Mouse (Mus musculus): Measurements from ENCODE around the gene Htra3. TPM values are rescaled to one million over a fixed set of nuclear protein-coding genes. Genes with fewer than 3 reads are reported as not detected.
A peak's percentile ranks its signal among the peaks of the same experiment; 100 is the strongest.

Htra3 gene
- polyA plus RNA-seq (2015; fragmentation: Nextera tagmentation; extraction: Ambion mirVana): 39.4 and 47.5 TPM in 2 replicates

GRCm38 (mm10) chr5:35679256-35680155 is at the start of gene Htra3:
Gene Htra3 (minus strand): TSS chr5:35679782.
- peak within 1 kb of the TSS; percentile 49 for H3K4me3 ChIP-seq (ENCODE audit: low read depth, low read length)
- 10% methylated on average over 39 of the region's 42 CpGs for WGBS
- H3K9me3 ChIP-seq (ENCODE audit: control insufficient read depth, low read length): no peaks in the 10 kb centered on the region
- DNase-seq (ENCODE audit: low spot score) (no peak), ATAC-seq (ENCODE audit: low FRiP score, low TSS enrichment) (no peak)
- peaks cover 5% of the 10 kb centered on the region for H3K4me1 ChIP-seq (replicated peaks; ENCODE audit: control insufficient read depth, insufficient read depth)
- H3K9ac ChIP-seq (ENCODE audit: low read length): peak within 1 kb of the TSS; percentile 73
- no peak for TF ChIP-seq EP300 (optimal IDR thresholded peaks at IDR 0.05)
- no peak for TF ChIP-seq CTCF (IDR thresholded peaks at IDR 0.05; ENCODE audit: low read depth)
- H3K4me2 ChIP-seq (replicated peaks; ENCODE audit: low read depth): peak within 1 kb of the TSS; percentile 88
- H3K27me3 ChIP-seq (ENCODE audit: control insufficient read depth, insufficient read depth, low read length): peaks cover 3% of the 10 kb centered on the region; the same call in 1 of the 2 replicates
- H3K27ac ChIP-seq (replicated peaks): peak within 1 kb of the TSS; percentile 65
- H3K36me3 ChIP-seq (ENCODE audit: control insufficient read depth, insufficient read depth, low read length): no peaks in the 10 kb centered on the region

- ATAC-seq (ENCODE audit: low FRiP score, low TSS enrichment): peak; percentile 87
- DNase-seq (ENCODE audit: low spot score): peak; percentile 64
Observed at GRCm38 (mm10) chr5:35728957-35729460, 49.4 kb upstream of the Htra3 start.

GRCm38 (mm10) chr5:35728344-35728956 is 48.9 kb upstream of the Htra3 start:
- peak overlapping the region; percentile 25 for H3K4me2 ChIP-seq (replicated peaks; ENCODE audit: low read depth)
- H3K36me3 ChIP-seq (ENCODE audit: control insufficient read depth, insufficient read depth, low read length): no peaks in the 10 kb centered on the region
- peak overlapping the region; percentile 76 for H3K27ac ChIP-seq (replicated peaks)
- TF ChIP-seq EP300 (optimal IDR thresholded peaks at IDR 0.05) (no peak), CTCF (IDR thresholded peaks at IDR 0.05; ENCODE audit: low read depth) (no peak)
- H3K9ac ChIP-seq (ENCODE audit: low read length): no peak overlapping the region
- H3K4me3 ChIP-seq (ENCODE audit: low read depth, low read length): peak overlapping the region; percentile 6; the same call in 1 of the 2 replicates
- no peaks in the 10 kb centered on the region for H3K27me3 ChIP-seq (ENCODE audit: control insufficient read depth, insufficient read depth, low read length)
- ATAC-seq (ENCODE audit: low FRiP score, low TSS enrichment) (no peak), DNase-seq (ENCODE audit: low spot score) (no peak)
- 81% methylated on average over 12 of the region's 12 CpGs for WGBS
- no peaks in the 10 kb centered on the region for H3K4me1 ChIP-seq (replicated peaks; ENCODE audit: control insufficient read depth, insufficient read depth)
- H3K9me3 ChIP-seq (ENCODE audit: control insufficient read depth, low read length): no peaks in the 10 kb centered on the region

More at GRCm38 (mm10) chr5:35728957-35729460, 49.4 kb upstream of the Htra3 start:
- Histone ChIP-seq H3K4me1 (replicated peaks; ENCODE audit: control insufficient read depth, insufficient read depth) (no peaks in the 10 kb centered on the region), H3K9me3 (ENCODE audit: control insufficient read depth, low read length) (no peaks in the 10 kb centered on the region), H3K9ac (ENCODE audit: low read length) (no peak overlapping the region), H3K4me2 (replicated peaks; ENCODE audit: low read depth) (peak overlapping the region; percentile 25; the same call in 1 of the 2 replicates), H3K27ac (replicated peaks) (peak overlapping the region; percentile 76), H3K36me3 (ENCODE audit: control insufficient read depth, insufficient read depth, low read length) (no peaks in the 10 kb centered on the region), H3K27me3 (ENCODE audit: control insufficient read depth, insufficient read depth, low read length) (no peaks in the 10 kb centered on the region), H3K4me3 (ENCODE audit: low read depth, low read length) (peak overlapping the region; percentile 6; the same call in 1 of the 2 replicates)
- 35% methylated on average over 11 of the region's 11 CpGs for WGBS
- peak; percentile 33; the same call in 1 of the 2 replicates for TF ChIP-seq CTCF (IDR thresholded peaks at IDR 0.05; ENCODE audit: low read depth)
- TF ChIP-seq EP300 (optimal IDR thresholded peaks at IDR 0.05): no peak

- 83% methylated on average over 5 of the region's 5 CpGs for WGBS
- H3K4me3 ChIP-seq (ENCODE audit: low read depth, low read length): no peak overlapping the region
- no peak overlapping the region for H3K9ac ChIP-seq (ENCODE audit: low read length)
- TF ChIP-seq EP300 (optimal IDR thresholded peaks at IDR 0.05) (no peak), CTCF (IDR thresholded peaks at IDR 0.05; ENCODE audit: low read depth) (no peak)
- no peak overlapping the region for H3K27ac ChIP-seq (replicated peaks)
- no peak overlapping the region; the same call in 1 of the 2 replicates for H3K4me2 ChIP-seq (replicated peaks; ENCODE audit: low read depth)
- H3K36me3 ChIP-seq (ENCODE audit: control insufficient read depth, insufficient read depth, low read length): no peaks in the 10 kb centered on the region
- ATAC-seq (ENCODE audit: low FRiP score, low TSS enrichment) (no peak), DNase-seq (ENCODE audit: low spot score) (no peak)
- no peaks in the 10 kb centered on the region for H3K4me1 ChIP-seq (replicated peaks; ENCODE audit: control insufficient read depth, insufficient read depth)
- no peaks in the 10 kb centered on the region for H3K27me3 ChIP-seq (ENCODE audit: control insufficient read depth, insufficient read depth, low read length)
- no peaks in the 10 kb centered on the region for H3K9me3 ChIP-seq (ENCODE audit: control insufficient read depth, low read length)
Observed at GRCm38 (mm10) chr5:35727447-35727846, 47.9 kb upstream of the Htra3 start.

GRCm38 (mm10) chr5:35725840-35726239 is 46.3 kb upstream of the Htra3 start:
- no peak for TF ChIP-seq CTCF (IDR thresholded peaks at IDR 0.05; ENCODE audit: low read depth)
- TF ChIP-seq EP300 (optimal IDR thresholded peaks at IDR 0.05): no peak
- Histone ChIP-seq H3K4me3 (ENCODE audit: low read depth, low read length) (no peak overlapping the region), H3K27ac (replicated peaks) (no peak overlapping the region), H3K9me3 (ENCODE audit: control insufficient read depth, low read length) (no peaks in the 10 kb centered on the region), H3K27me3 (ENCODE audit: control insufficient read depth, insufficient read depth, low read length) (no peaks in the 10 kb centered on the region), H3K36me3 (ENCODE audit: control insufficient read depth, insufficient read depth, low read length) (no peaks in the 10 kb centered on the region), H3K4me1 (replicated peaks; ENCODE audit: control insufficient read depth, insufficient read depth) (no peaks in the 10 kb centered on the region), H3K4me2 (replicated peaks; ENCODE audit: low read depth) (no peak overlapping the region), H3K9ac (ENCODE audit: low read length) (no peak overlapping the region)
- no peak for DNase-seq (ENCODE audit: low spot score)
- ATAC-seq (ENCODE audit: low FRiP score, low TSS enrichment): no peak
- WGBS: 76% methylated on average over 3 of the region's 3 CpGs
